Mouse (Mus musculus): ENCODE measurements around the gene Zfyve21.

The Zfyve21 gene

DNA sequence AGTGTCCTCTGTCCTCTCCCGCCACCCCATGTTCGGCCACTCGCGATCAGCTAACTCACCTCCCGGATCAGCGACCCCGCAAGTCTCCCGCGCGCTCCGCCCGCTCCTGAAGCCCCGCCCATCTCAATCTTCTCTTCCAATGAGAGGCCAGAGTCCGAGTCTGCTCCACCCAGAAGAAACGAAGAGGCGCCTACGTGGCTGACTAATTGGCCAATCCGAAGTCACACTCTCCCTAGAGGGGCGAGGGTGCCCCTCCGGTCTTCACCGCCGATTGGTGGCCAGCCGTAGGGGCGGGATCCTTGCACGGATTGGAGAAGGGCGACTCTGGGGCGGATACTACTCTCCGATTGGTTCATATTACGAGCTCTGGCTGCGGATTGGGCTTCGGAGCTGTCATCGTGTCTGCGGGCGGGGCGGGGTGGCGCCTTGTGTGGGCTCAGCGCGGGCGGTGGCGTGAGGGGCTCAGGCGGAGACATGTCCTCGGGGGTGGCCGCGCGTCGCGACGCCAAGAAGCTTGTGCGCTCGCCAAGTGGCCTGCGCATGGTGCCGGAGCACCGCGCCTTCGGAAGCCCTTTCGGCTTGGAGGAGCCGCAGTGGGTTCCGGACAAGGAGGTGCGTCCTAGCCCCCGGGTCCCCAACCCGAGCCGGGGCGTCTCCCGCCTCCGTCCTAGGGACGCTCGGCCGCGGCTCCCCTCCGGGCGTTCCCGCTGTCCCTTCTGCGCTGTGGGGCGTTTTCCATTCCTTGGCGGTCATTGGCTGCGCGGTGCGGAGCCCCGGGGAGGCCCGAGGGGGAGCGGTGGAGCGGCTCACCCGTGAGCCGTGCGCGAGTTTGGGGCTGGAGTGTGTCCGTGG is at the start of gene Zfyve21, which contains the start of gene Xrcc3:
Gene Zfyve21, plus strand, starts transcription at position 405 of the 852 bp plus-strand sequence.
Gene Xrcc3, minus strand, starts transcription at position 108 of the 852 bp plus-strand sequence.
- DNase-seq (ENCODE audit: low spot score), result peak; percentile 87

DNA sequence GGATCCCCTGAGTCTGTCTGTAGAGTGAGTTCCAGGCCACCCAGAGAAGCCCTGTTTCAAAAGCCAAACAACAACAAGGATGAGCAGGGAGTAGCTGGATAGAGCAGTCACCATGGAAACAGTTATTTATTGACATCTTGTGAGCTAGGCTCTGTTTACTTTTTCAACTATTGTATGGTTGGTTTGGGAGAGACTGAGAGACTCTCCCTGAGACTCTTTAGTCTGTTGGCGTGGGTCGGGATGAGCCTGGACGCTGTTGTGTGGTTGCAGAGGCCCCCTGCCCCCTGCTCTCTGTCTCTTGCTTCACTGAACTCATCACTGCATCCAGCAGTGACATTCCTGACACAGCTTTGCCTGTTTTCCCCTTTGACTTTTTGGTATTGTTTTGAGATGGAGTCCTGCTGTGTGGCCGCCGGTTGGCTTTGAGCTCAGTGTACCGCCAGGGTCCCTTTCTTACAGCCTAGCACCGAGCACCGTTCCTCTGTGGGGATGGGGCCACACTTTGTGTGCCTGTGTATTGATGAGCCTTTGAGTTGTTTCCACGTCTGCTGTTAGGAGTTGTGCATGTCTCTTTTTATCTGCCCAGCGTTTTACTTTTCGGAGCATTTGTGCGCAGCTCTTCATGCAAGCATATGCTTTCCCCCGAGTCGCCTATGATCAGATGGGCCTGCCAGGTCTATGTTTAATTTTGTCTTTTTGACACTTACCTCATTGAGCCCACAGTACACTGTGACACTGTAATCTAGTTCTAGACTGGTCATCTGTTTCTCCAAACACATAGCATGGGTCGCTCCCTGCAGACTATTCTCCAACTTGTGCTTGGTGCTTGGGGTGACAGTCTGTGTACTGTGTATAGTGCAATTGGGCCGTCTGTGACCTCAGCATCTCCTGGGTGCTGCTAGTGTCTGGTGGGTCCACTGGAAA is 47.4 kb upstream of the Zfyve21 start:
- DNase-seq (ENCODE audit: low spot score), result no peak

DNA sequence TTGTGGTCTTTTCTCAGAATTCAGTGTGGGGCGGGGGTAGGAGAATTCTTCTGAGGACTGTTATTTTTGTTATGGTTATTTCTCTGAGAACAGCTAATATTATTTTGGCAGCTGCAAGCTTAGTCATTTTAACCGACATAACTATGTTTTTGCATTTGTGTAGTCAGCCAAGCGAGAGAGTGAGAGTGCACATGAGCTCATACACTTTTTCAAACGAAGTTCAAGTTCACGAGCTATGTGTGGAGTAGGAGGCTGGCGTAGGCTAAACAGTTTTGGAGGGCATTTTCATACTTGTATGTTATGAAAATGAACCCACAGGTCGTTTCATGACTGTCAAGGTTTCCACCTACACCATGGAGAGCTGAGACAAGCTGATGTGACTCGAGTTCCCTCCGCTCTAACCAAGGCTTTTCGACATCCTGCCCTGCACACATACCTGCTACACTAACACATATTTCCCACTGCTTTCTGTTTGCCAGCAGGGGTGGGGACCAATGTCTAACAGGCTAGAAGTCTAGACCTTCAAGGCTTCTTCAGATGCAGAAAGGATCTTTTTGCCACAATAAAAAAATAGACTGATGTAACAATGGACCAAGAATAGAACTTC is 45.5 kb upstream of the Zfyve21 start:
- DNase-seq (ENCODE audit: low spot score), result no peak

- no peak for DNase-seq (ENCODE audit: low spot score)
Observed at GRCm38 (mm10) chr12:111769306-111769705, 44.7 kb upstream of the Zfyve21 start.

- DNase-seq (ENCODE audit: low spot score), result no peak
Observed at GRCm38 (mm10) chr12:111769816-111770577, 44.0 kb upstream of the Zfyve21 start.

DNA sequence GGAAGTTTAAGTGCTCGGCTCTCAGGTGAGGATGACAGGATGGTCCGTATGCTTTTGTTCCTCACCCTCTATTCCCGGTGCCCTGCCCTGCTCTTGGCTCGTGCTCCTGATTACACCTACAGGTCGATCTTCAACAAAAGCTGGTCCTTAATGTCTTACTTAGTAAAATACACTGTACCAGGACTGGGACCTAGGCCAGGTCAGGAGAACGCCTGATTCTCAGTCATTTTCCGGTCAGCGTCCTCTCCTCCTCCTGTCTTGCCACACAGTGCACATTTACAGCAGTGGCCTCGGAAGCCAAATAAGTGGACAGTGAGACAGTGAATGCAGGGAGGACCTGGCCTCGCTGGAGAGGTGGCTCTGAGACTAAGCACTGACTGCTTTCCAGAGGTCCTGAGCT is 43.3 kb upstream of the Zfyve21 start:
- DNase-seq (ENCODE audit: low spot score), result no peak

DNA sequence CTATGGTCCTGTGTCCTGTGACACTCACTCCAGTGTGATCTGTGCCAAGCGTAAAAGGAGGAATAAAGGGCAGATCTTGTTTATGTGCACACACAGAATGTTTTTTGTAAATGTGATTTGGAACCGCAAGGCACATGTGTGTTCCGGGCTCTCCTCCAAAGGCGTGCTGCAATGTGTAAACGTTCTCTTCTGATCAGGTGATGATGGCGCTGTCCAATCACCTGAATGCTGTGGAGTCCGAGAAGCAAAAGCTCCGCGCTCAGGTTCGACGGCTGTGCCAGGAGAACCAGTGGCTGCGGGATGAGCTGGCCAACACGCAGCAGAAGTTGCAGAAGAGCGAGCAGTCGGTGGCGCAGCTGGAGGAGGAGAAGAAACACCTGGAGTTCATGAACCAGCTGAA is 39.8 kb upstream of the Zfyve21 start:
- no peak for DNase-seq (ENCODE audit: low spot score)

DNA sequence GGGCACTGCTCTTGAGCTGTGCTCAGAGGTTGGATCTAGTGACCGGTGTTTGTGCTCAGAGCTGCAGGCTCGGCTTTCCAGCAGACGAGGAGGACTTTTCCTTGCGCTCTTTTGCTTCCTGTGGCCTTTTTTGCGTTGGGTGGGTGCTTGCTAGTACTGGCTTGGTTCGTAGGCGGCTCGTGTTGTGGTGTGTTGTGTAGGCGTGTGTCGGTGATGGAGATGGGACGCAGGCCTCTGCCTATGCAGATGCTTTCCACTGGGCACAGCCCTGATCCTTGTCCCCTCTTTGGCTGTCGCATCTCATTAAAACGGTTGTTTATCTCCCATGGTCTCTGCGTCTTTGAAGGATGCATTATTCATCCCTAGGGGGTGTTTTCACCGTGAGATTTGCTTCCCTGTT is 39.1 kb upstream of the Zfyve21 start:
- DNase-seq (ENCODE audit: low spot score), result no peak

- no peak for DNase-seq (ENCODE audit: low spot score)
Observed at GRCm38 (mm10) chr12:111777919-111778318, 36.1 kb upstream of the Zfyve21 start.

- no peak for DNase-seq (ENCODE audit: low spot score)
Observed at GRCm38 (mm10) chr12:111779544-111779943, 34.4 kb upstream of the Zfyve21 start.

DNA sequence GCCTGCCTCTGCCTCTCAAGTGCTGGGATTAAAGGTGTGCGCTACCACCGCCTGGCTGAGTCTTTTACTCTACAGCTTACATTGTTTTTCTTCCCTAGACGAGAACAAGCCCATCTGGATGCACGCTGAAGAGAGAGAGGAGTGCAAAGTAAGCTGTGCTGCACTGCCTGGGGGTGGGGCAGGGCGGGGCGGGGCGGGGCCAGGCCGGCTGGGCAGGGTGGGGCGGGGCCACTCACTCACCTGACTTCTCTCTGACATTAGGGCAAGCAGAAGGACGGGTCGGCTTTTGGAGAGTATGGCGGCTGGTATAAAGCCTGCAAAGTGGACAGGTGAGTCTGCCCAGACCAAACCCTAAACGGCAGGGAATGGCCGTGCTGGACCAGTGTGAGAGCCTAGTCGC is 28.8 kb upstream of the Zfyve21 start:
- DNase-seq (ENCODE audit: low spot score), result no peak

DNA sequence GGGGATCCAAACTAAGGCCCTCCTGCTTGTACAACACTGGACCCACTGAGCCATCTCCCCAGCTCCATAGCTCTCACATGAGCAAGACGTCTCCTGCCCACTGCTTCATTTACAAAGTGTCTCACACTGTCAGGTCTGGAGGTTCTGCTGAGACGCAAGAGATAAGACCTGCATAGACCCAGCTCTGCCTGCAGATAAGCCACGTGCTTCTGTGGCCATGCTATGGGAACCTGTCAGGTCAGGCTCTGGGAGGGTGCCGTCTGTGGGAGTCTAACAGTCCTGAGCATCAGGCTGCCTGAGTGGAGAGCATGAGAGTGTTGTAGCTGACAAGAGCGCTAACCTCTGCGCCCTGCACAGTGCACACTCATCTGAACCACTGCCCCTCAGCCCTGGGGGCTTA is 27.0 kb upstream of the Zfyve21 start:
- DNase-seq (ENCODE audit: low spot score), result no peak

DNA sequence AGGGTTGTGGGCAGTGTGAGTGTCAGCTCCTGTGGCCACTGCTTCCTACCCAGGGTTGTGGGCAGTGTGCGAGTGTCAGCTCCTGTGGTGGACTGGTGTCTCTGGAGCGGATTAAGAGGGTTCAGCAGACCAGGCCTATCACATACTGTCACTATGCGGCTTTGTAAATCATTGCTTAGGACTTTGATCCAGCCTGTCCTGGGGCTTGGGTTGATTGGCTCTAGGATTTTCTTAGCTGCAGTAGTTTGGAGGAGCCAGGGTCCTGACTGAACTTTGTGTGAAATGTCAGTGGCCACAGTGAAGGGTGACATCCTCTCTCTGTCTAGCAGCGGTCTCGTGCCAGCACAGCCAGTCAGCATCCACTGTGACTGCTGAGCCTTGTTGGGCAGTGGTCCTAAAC is 23.9 kb upstream of the Zfyve21 start:
- no peak for DNase-seq (ENCODE audit: low spot score)

DNA sequence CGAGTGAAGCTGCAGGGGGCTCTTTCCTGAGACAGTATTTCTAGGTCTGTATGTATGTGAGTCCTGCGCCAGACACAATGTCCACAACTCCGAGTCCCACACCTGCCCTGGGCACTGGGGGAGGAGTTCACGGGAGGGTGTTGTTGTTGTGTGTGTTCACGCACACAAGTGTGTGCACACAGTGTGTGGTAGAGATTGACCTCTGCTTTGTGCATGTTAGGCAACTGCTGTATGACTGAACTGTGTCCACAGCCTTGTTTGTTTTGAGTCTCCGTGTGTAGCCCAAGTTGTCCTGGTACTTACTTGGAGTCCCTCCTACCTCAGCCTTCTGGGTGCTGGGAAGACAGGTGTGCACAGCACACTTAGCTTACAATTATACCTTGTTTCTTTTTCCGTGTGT is 23.3 kb upstream of the Zfyve21 start:
- no peak for DNase-seq (ENCODE audit: low spot score)

DNA sequence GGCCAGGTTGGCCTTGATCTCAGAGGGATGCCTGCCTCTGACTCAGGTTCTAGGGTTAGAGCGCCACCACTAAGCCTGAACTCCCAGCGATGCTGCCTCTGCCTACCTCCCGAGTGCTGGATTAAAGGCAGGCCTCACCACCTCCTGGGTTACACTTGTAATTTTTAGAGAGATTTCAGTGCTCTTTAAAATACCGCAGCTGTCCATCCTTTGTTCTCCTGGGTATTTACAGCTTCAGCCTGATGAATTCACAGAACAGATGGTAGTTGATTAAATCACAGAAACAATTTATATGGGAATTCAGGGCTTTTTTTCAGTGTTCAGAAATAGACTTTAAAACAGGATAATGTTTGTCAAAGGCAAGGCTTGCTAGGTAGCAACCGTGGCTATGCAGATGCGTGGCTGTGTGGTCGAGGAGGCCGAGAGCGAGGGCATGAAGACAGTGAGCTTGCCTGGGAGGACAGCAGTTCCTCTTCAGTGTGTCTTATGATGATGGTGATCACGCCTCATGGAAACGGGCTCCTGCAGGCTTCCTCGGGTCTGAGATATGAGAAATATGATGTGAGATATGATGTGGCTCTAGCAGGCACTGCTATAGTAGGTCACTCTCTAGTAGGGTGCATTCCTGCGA is 22.4 kb upstream of the Zfyve21 start:
- DNase-seq (ENCODE audit: low spot score), result no peak

DNA sequence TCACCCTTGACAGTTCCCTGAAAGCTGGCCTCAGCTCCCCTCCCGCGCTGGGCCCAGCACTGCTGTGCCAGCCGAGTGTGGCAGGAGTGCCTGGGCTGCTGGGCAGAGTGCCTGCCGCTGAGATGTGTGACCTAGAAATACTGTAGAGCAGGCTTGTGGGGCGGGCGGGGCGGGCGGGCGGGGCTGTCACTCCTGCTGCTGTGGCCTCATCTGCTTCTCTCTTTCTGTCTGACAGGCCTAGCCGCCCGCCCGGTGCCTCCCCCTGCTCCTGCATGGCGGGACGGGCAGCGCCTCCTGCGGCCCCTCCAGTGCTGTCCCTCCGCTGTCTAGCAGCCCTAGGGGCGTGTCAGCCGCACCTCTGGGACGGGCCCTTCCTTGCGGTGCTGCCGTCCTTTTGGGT is 19.9 kb upstream of the Zfyve21 start:
- no peak for DNase-seq (ENCODE audit: low spot score)

- DNase-seq (ENCODE audit: low spot score), result no peak
Observed at GRCm38 (mm10) chr12:111794526-111795179, 19.3 kb upstream of the Zfyve21 start.

DNA sequence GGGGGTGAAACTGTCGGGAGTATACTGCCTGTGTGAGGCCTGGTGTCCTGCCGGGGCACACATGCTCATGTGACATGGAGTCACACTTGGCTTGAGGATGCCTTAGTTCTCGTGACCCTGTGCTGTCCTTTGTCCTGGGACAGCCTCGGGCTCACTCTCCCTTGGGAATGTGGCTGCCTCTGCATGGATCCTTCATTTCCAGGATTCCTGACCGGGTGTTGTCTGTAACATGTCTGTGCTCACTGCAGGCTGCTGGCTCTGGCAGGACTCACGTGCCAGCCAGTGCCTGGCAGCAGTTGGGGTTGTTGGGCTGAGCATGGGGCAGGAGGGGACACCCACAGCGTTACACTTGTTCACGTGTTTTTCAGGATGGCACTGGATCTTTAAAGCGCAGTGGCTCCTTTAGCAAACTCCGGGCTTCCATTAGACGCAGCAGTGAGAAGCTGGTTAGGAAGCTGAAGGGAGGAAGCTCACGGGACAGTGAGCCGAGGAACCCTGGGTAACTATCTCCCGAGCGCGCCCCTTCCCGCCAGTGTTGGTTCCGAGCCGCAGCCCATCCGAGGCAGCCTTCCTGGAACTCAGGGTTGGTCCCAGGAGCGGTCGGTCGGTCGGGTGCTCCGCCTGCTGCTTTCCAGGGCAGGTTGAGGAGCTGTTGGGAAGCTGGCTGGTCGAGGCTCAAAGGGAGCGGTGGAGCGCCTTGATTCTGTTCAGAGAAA is 18.6 kb upstream of the Zfyve21 start:
- DNase-seq (ENCODE audit: low spot score), result no peak

DNA sequence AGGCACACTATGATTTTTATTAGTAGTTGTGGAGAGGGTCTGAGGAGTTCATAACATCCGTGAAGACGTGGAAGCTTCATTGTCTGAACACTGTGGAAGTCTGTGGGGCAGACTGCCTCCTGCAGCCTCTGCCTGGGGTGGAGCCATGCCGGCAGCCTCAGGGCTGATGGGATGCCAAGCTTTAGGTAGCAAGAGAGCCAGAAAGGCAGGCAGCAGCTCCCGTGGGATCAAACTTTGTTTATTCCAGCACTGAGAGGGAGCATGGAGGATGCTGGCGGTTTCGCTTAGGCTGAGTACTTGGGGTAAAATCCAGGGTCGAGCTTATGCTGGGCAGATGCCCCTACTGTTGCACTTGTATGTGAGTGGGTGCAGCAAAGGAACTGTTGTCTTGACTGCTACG is 16.7 kb upstream of the Zfyve21 start:
- DNase-seq (ENCODE audit: low spot score), result no peak

- no peak for DNase-seq (ENCODE audit: low spot score)
Observed at GRCm38 (mm10) chr12:111798493-111798892, 15.5 kb upstream of the Zfyve21 start.

Data from urinary bladder, postnatal 25 days (tissue).